Mouse (Mus musculus) ES-Bruce4 (cell line): ENCODE results near the gene Rps3a1. TPM values are rescaled to one million over a fixed set of nuclear protein-coding genes. Genes with fewer than 3 reads are reported as not detected.

Source experiments
- H3K27ac ChIP-seq: 2 replicates; pipeline ENCODE4 v1.5.1; 2012; ENCODE audit warnings: low read length, inconsistent platforms; ENCODE audit not compliant: insufficient read depth
- H3K27me3 ChIP-seq: 2 replicates; pipeline ENCODE4 v1.6.1; 2012; ENCODE audit warnings: mild to moderate bottlenecking, low read length, inconsistent platforms; ENCODE audit not compliant: control insufficient read depth, poor library complexity, insufficient read depth, severe bottlenecking
- H3K36me3 ChIP-seq: 2 replicates; pipeline ENCODE4 v1.6.1; 2012; ENCODE audit warnings: inconsistent platforms, mild to moderate bottlenecking, low read length, moderate library complexity; ENCODE audit not compliant: control insufficient read depth, poor library complexity, insufficient read depth, severe bottlenecking
- H3K4me1 ChIP-seq: one replicate; pipeline ENCODE4 v1.8.1; 2011; ENCODE audit warnings: low read length; ENCODE audit not compliant: control insufficient read depth, insufficient read depth
- H3K4me3 ChIP-seq: 2 replicates; pipeline ENCODE4 v1.5.1; 2011; ENCODE audit warnings: low read depth, mild to moderate bottlenecking, low read length
- H3K9ac ChIP-seq: 2 replicates; pipeline ENCODE4 v1.6.1; 2012; ENCODE audit warnings: low read depth, mild to moderate bottlenecking, inconsistent platforms; ENCODE audit not compliant: poor library complexity, severe bottlenecking
- H3K9me3 ChIP-seq: replicated peaks from 2 replicates; pipeline ENCODE4 v1.6.1; 2012; ENCODE audit warnings: mild to moderate bottlenecking, low read length, inconsistent platforms; ENCODE audit not compliant: control insufficient read depth, poor library complexity, insufficient read depth, severe bottlenecking
- CTCF ChIP-seq: IDR thresholded peaks from one replicate; pipeline ENCODE4 v1.8.1; 2011; ENCODE audit warnings: low read depth, low read length
- EP300 ChIP-seq: IDR thresholded peaks from 2 replicates; pipeline ENCODE4 v1.6.1; 2011; ENCODE audit warnings: low read depth, low read length; ENCODE audit not compliant: insufficient read depth
- POLR2A ChIP-seq: IDR thresholded peaks from one replicate; pipeline ENCODE4 v1.8.1; 2011; ENCODE audit warnings: low read length; ENCODE audit not compliant: insufficient read depth
- polyA plus RNA-seq: library from polyadenylated mRNA; stranded (reverse); fragments of >200 nt; gene quantifications from 2 replicates; pipeline ENCODE4 v1.2.4, GENCODE M21; 2011; ENCODE audit warnings: low read depth; ENCODE audit not compliant: missing spikeins, insufficient read depth, insufficient read length

Rps3a1 gene
- polyA plus RNA-seq, 1 experiment: 1,750 TPM

DNA sequence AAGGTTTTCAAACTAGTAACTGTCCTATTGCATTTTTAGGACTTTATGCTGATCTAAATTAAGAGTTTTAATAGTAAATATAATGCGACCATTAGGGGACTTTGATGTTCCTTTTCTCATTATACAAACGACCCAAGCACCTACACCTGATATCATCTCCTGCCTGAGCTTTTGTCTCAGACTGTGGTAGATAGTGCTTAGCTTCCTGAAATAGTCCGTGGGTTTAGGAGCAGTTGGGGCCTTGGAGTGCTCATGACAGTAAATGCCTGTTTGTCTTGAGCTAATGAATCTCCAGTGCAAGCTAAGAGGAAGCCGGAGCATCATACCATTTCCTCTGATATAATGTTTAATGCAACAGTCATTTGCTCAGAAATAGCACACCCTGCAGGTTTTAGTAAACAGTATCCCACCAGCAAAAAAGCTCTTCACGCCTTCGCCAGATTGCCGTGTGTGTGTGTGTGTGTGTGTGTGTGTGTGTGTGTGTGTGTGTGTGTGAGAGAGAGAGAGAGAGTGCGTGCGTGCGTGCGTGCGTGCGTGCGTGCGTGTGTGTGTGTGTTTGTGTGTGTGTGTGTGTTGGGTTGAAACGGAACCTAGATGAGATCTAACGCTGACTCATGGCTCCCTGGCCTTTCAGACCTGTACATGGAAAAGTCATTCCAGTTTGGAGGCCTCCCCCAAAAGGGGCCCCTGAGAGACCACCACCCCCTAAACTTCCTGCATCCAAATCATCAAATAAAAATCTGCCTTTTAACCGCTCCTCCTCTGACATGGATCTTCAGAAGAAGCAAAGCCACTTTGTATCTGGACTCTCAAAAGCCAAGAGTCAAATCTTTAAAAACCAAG lies 38.8 kb downstream of the Rps3a1 start:
- no peak overlapping the region for H3K27ac ChIP-seq

GRCm38 (mm10) chr3:86101956-86102355 lies 40.5 kb downstream of the Rps3a1 start:
- no peak overlapping the region for H3K4me3 ChIP-seq
- H3K4me1 ChIP-seq: no peaks in the 10 kb centered on the region
- H3K9me3 ChIP-seq: no peaks in the 10 kb centered on the region
- TF ChIP-seq EP300 (no peak), POLR2A (no peak)
- H3K27ac ChIP-seq: no peak overlapping the region
- H3K27me3 ChIP-seq: no peaks in the 10 kb centered on the region; the same call in 1 of the 2 replicates
- H3K36me3 ChIP-seq: peaks cover 7% of the 10 kb centered on the region
- H3K9ac ChIP-seq: no peak overlapping the region

More for the DNA sequence above, 38.8 kb downstream of the Rps3a1 start:
- TF ChIP-seq EP300: no peak
- H3K36me3 ChIP-seq: peaks cover 7% of the 10 kb centered on the region
- H3K27me3 ChIP-seq: no peaks in the 10 kb centered on the region; the same call in 1 of the 2 replicates
- H3K4me3 ChIP-seq: no peak overlapping the region
- no peaks in the 10 kb centered on the region for H3K9me3 ChIP-seq
- H3K9ac ChIP-seq: no peak overlapping the region
- H3K4me1 ChIP-seq: no peaks in the 10 kb centered on the region

DNA sequence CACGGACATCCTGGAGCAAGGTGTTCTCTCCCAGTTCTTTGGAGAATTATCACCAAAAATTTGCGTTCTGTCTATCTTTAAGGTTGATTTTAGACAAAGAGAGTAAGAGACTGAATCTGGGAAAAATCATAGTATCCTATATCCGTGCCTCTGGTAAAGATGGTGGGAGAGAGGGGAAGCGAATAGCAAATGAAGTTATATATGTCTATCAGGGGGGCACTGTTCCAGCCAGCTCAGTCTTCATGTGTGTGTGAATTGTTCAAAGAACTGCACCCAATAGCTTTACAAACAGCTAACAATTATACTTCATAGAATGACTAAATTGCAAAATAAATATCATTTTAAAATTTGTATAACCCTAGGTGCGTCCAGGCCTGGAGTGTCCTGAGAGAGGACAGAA lies 48.6 kb downstream of the Rps3a1 start:
- Histone ChIP-seq H3K9me3 (no peaks in the 10 kb centered on the region), H3K4me3 (no peak overlapping the region), H3K27me3 (no peaks in the 10 kb centered on the region), H3K27ac (no peak overlapping the region), H3K9ac (no peak overlapping the region), H3K36me3 (peaks cover 2% of the 10 kb centered on the region), H3K4me1 (no peaks in the 10 kb centered on the region)
- TF ChIP-seq POLR2A (no peak), EP300 (no peak), CTCF (no peak)

- H3K9ac ChIP-seq: no peak overlapping the region
- H3K27ac ChIP-seq: no peak overlapping the region
- no peaks in the 10 kb centered on the region for H3K4me1 ChIP-seq
- peaks cover 2% of the 10 kb centered on the region for H3K36me3 ChIP-seq
- H3K27me3 ChIP-seq: no peaks in the 10 kb centered on the region
- no peak for TF ChIP-seq POLR2A
- no peak for TF ChIP-seq CTCF
- no peak for TF ChIP-seq EP300
- H3K4me3 ChIP-seq: no peak overlapping the region
- no peaks in the 10 kb centered on the region for H3K9me3 ChIP-seq
Measured at GRCm38 (mm10) chr3:86093213-86093845, 49.2 kb downstream of the Rps3a1 start.

Other genes starting within 250 kb of the Rps3a1 start
- 46.6 and 53.6 TPM in 2 replicates for gene Sh3d19, start 171.6 kb downstream of the Rps3a1 start, polyA plus RNA-seq
- gene Prss48, start 140.2 kb downstream of the Rps3a1 start, polyA plus RNA-seq: not detected in 2 replicates
- 23.9 and 24.5 TPM in 2 replicates for gene Lrba, start 82.0 kb upstream of the Rps3a1 start, polyA plus RNA-seq